Mouse (Mus musculus): ENCODE measurements around the gene Smarcc2.

- TF ChIP-seq CTCF (conservative IDR thresholded peaks at IDR 0.05; ENCODE audit: insufficient read depth, insufficient read length, low read depth, low read length) (no peak), POLR2A (IDR thresholded peaks at IDR 0.05; ENCODE audit: low read depth, low read length) (no peak)
Observed at GRCm38 (mm10) chr10:128412055-128412381, 47.0 kb upstream of the Smarcc2 start.

All from kidney, adult 2 months (tissue).